Mouse (Mus musculus) thymus, adult 2 months (tissue): ENCODE data around the gene Ly6g6d.

Experiments used
- CTCF ChIP-seq: fragments of 200-500 bp; IDR thresholded peaks from 2 replicates; pipeline ENCODE4 v1.5.1; 2012; ENCODE audit warnings: mild to moderate bottlenecking, control low read depth, low read length, moderate library complexity, borderline replicate concordance; ENCODE audit not compliant: control insufficient read depth, poor library complexity, insufficient read depth; ENCODE audit errors: extremely low read depth
- POLR2A ChIP-seq: fragments of 200-500 bp; IDR thresholded peaks from 2 replicates; pipeline ENCODE4 v1.6.1; 2012; ENCODE audit warnings: mild to moderate bottlenecking, low read length, control low read depth, moderate library complexity; ENCODE audit not compliant: control insufficient read depth, poor library complexity, insufficient read depth; ENCODE audit errors: extremely low read depth

DNA sequence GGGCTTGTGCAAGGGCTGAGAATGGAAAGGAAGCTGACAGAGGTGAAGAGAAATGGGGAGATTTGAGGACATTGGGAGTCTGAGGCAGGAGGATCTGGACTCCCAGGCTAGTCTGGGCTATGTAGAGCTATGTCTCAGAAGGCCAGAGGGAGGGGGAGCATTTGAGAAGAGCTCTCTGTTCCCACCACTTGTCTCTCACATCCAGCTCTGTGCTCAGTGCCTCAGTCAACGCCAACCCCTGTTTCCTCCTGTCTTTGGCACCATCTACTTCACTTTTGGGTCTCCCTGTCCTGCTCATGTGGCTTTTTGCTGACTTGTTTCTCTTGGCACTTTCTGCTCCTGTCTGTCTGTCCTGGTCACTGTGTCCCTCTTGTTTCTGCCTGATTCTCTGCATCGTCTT lies 580 bp downstream of the Ly6g6d start:
- TF ChIP-seq CTCF = no peak
- no peak for TF ChIP-seq POLR2A
